Mouse (Mus musculus) megakaryocyte, embryonic 14.5 days (primary cell): ENCODE data around the gene Dusp16.

Source experiments
- FLI1 ChIP-seq: IDR thresholded peaks from 2 replicates; pipeline ENCODE4 v1.6.1; 2012; ENCODE audit warnings: low read length, inconsistent platforms, mixed read lengths
- GATA1 ChIP-seq: IDR thresholded peaks from 3 replicates; pipeline ENCODE4 v1.6.1; 2012; ENCODE audit warnings: mixed read lengths, low read length, inconsistent platforms, borderline replicate concordance

DNA sequence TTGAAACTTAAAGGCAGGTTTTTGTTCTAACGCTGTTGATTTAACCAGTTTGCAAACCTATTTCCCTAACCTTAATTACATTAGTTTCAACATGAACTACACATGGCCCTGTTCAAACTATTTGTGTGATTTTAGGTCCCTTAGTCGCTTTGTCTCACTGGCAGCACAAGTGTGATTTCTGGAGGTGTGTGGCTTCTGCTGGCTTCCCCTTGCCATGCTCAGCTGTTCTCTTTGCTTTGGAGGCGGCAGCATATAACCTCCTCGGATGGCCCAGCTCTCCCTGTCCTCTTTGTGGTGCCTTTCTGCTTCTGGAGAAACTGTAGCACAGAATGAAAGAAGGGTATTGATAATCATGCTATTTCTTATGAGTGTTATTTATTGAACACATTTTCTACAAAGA is 114.9 kb downstream of the Dusp16 start:
- TF ChIP-seq FLI1 (no peak), GATA1 (no peak)
